Mouse (Mus musculus): ENCODE measurements around the gene Tent4a.

DNA sequence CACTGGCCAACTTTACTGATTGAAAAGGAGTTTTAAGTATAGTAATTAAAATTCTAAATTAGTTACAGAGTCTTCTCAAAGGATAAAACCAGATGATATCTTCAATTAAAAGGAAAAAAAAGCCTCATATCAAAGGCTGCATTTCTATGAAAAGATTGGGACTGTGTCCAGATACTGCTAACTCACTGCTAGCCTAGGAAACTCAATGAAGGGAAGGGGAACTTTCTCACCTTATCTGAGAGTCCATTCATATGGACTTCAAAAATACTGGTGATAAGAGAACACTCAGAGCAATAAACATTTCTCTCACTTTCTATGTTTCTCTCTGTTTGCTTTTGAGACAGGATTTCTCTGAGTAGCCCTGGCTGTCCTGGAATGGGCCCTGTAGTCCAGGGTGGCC lies 30.2 kb upstream of the Tent4a start:
- TF ChIP-seq CTCF (IDR thresholded peaks at IDR 0.05; ENCODE audit: borderline replicate concordance, extremely low read depth, insufficient read depth, insufficient read length) = no peak
- no peak for TF ChIP-seq POLR2A (IDR thresholded peaks at IDR 0.05; ENCODE audit: borderline replicate concordance, extremely low read depth, insufficient read depth, insufficient read length, poor library complexity, severe bottlenecking)

Measured in brain, embryonic 14.5 days (tissue).